In the genomic region with DNA sequence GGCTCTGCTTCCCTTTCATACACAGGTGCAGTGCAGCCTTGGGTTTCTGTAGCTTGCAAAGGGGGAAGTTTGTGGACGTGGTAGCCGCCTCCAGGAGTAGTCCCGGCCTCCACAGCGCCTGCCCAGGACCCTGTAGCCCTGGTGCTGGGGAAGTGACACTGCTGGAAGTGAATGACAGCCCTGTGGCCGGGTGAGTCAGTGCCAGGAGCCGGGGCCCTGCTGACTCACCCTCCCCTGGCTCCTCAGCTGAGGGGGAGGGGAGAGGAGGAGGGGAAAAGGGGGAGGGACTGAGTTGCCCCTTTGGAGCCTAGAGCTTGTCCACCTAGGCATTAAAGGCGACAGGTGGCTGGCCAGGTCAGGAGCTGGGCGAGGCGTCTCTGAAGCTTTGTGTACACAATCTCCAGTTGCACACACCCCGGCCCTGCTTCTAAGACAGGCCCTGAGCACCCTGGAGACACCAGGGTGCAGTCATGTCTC, we compare ENCODE assay signal across 8 mouse cellular contexts. TPM values are rescaled to one million over a fixed set of nuclear protein-coding genes. Genes with fewer than 3 reads are reported as not detected.
DNase-seq lines count a peak whose midpoint lies in the region; ATAC-seq and TF ChIP-seq lines count a peak whose summit lies in the region.

No protein-coding gene starts in this region.

- peak overlapping the region; percentile 9; the same call in 1 of the 2 replicates for H3K4me3 ChIP-seq in forebrain, embryonic 10.5 days
- H3K4me3 ChIP-seq in liver, embryonic 14.5 days (ENCODE audit: insufficient read depth in 1 of 2, low read depth in 2 of 2, low read length in 2 of 2) = no peak overlapping the region

- 0 out of 2 replicates have a peak, but pooled peaks cover 3% of the 10 kb centered on the region for H3K9me3 ChIP-seq in forebrain, embryonic 10.5 days
- no peaks in the 10 kb centered on the region for H3K9me3 ChIP-seq in liver, embryonic 14.5 days (ENCODE audit: control insufficient read depth, low read length)

- DNase-seq in frontal cortex, postnatal 10 days (ENCODE audit: low spot score in 2 of 2) = peak; percentile 41 to 49
- no peak for DNase-seq in frontal cortex, postnatal 14 days (ENCODE audit: low spot score in 2 of 2)
- peak; percentile 43 for DNase-seq in ZHBTc4 (ENCODE audit: low read depth, low spot score)
- peak; percentile 33 for DNase-seq in forebrain, embryonic 10.5 days (ENCODE audit: extremely low spot score, low spot score)
- DNase-seq in heart, postnatal 4 days = peak; percentile 51
- peak in 1 of 3 experiments; percentile 39 for DNase-seq in liver, embryonic 14.5 days (ENCODE audit: low read depth in 3 of 3, low spot score in 3 of 3)
- peak; percentile 44 for DNase-seq in thymus, postnatal 4 days

- ATAC-seq in liver, embryonic 14.5 days (ENCODE audit: insufficient read depth) = peak; percentile 72
- peak; percentile 90 for ATAC-seq in monocyte, adult 5-6 weeks (replicated peaks; ENCODE audit: insufficient number of reproducible peaks, low FRiP score, low TSS enrichment, poor library complexity, severe bottlenecking)

- no peak overlapping the region for H3K4me2 ChIP-seq in liver, embryonic 14.5 days (ENCODE audit: low read depth)

- peaks cover 58% of the 10 kb centered on the region for H3K4me1 ChIP-seq in forebrain, embryonic 10.5 days
- H3K4me1 ChIP-seq in liver, embryonic 14.5 days (replicated peaks; ENCODE audit: control insufficient read depth in 2 of 2, insufficient read depth in 2 of 2, low read length in 1 of 2) = peaks cover 0 to 25% of the 10 kb centered on the region in 2 experiments; a peak in 2 of 4 replicates

- 6% methylated on average over 10 of the region's 10 CpGs for WGBS in forebrain, embryonic 10.5 days
- WGBS in liver, embryonic 14.5 days (ENCODE audit: insufficient replicate concordance) = 17% methylated on average over 10 of the region's 10 CpGs

- no peak for TF ChIP-seq CTCF in liver, embryonic 14.5 days (IDR thresholded peaks at IDR 0.05; ENCODE audit: low read depth)

- no peak overlapping the region for H3K9ac ChIP-seq in liver, embryonic 14.5 days (replicated peaks)

- no peaks in the 10 kb centered on the region for H3K27me3 ChIP-seq in forebrain, embryonic 10.5 days (ENCODE audit: poor library complexity, severe bottlenecking)
- no peaks in the 10 kb centered on the region for H3K27me3 ChIP-seq in liver, embryonic 14.5 days (ENCODE audit: control insufficient read depth, insufficient read depth, low read length)

- peaks cover 40% of the 10 kb centered on the region for H3K36me3 ChIP-seq in forebrain, embryonic 10.5 days (replicated peaks)
- H3K36me3 ChIP-seq in liver, embryonic 14.5 days (replicated peaks; ENCODE audit: control insufficient read depth, insufficient read depth, low read depth) = no peaks in the 10 kb centered on the region

- H3K27ac ChIP-seq in forebrain, embryonic 10.5 days = peak overlapping the region; percentile 88
- no peak overlapping the region; the same call in 1 of the 2 replicates for H3K27ac ChIP-seq in liver, embryonic 14.5 days

- TF ChIP-seq EP300 in liver, embryonic 14.5 days (IDR thresholded peaks at IDR 0.05; ENCODE audit: low read depth) = no peak

RNA-seq across cellular contexts. Expression of a gene that starts 29.0 kb away (rescaled TPM):
- 42.4 and 47.0 TPM in 2 replicates for polyA plus RNA-seq in forebrain, embryonic 10.5 days (2016; fragmentation: Nextera tagmentation; extraction: Ambion mirVana)
- total RNA-seq in heart, postnatal 4 days (2021) = 100 to 1,000 TPM; 142 to 158 TPM
- polyA plus RNA-seq in liver, embryonic 14.5 days (2012; rRNA removed) = 8.0 and 9.0 TPM in 2 replicates
- 7.5 and 11.4 TPM in 2 replicates for polyA plus RNA-seq in liver, embryonic 14.5 days (2014; fragmentation: Nextera tagmentation; extraction: Ambion mirVana)
- total RNA-seq in monocyte, adult 5-6 weeks (2017) = 63.2 to 87.6 TPM (median 76.2 TPM) in 3 replicates

Comparison
In these comparisons a context has a peak if more than half of its experiments do, and no peak if none do; other contexts are left out.
1. DNase-seq: peak in frontal cortex, postnatal 10 days (2 of 2), ZHBTc4 (single experiment), forebrain, embryonic 10.5 days (single experiment), heart, postnatal 4 days (single experiment) and thymus, postnatal 4 days (single experiment); none in frontal cortex, postnatal 14 days (0 of 2).